Mouse (Mus musculus): Measurements from ENCODE around the gene Vmn2r87.
A peak's percentile ranks its signal among the peaks of the same experiment; 100 is the strongest.
"Not testable (repeated sequence)": the region's sequence is repeated elsewhere in the genome, so short reads cannot be mapped to it uniquely, and the experiment has no call there.

Vmn2r87 gene

GRCm38 (mm10) chr10:130497296-130497695 is at the start of gene Vmn2r87:
Gene Vmn2r87, minus strand, starts transcription at chr10:130497396.
- DNase-seq: no peak

GRCm38 (mm10) chr10:130544331-130544730 is 47.1 kb upstream of the Vmn2r87 start:
- DNase-seq: not testable (repeated sequence)

- DNase-seq: peak; percentile 80
These were observed 44.9 kb upstream of the Vmn2r87 start for GRCm38 (mm10) chr10:130541931-130542691.

- no peak for DNase-seq
These were observed 38.9 kb upstream of the Vmn2r87 start for GRCm38 (mm10) chr10:130536101-130536500.

- no peak for DNase-seq
These were observed 30.7 kb upstream of the Vmn2r87 start for GRCm38 (mm10) chr10:130527926-130528325.

GRCm38 (mm10) chr10:130470311-130470760 is 26.9 kb downstream of the Vmn2r87 start:
- peak; percentile 14 for DNase-seq

GRCm38 (mm10) chr10:130455950-130456349 is 41.2 kb downstream of the Vmn2r87 start, which contains the start of gene Vmn2r86:
Gene Vmn2r86, minus strand, starts transcription at chr10:130456050.
- not testable (repeated sequence) for DNase-seq

GRCm38 (mm10) chr10:130444776-130445175 is 52.4 kb downstream of the Vmn2r87 start:
- DNase-seq: no peak

- not testable (repeated sequence) for DNase-seq
These were observed 62.9 kb downstream of the Vmn2r87 start for GRCm38 (mm10) chr10:130434185-130434898.

GRCm38 (mm10) chr10:130429603-130430002 is 67.6 kb downstream of the Vmn2r87 start, which contains the start of gene Vmn2r85:
Gene Vmn2r85, minus strand, starts transcription at chr10:130429703.
- DNase-seq: not testable (repeated sequence)

GRCm38 (mm10) chr10:130422368-130422767 is 74.8 kb downstream of the Vmn2r87 start:
- DNase-seq: not testable (repeated sequence)

All from right cerebral cortex, postnatal 25 days (tissue).